Mouse (Mus musculus) intestine, embryonic 14.5 days (tissue): ENCODE measurements around the gene Tbx1. TPM values are rescaled to one million over a fixed set of nuclear protein-coding genes. Genes with fewer than 3 reads are reported as not detected.
A peak's percentile ranks its signal among the peaks of the same experiment; 100 is the strongest.

Experiments
- ATAC-seq: fragments of 200-750 bp; cut with Nextera tagmentation; replicated peaks from 2 replicates; pipeline ENCODE4 v1.8.0; 2017; ENCODE audit warnings: low read depth, moderate number of reproducible peaks, moderate TSS enrichment, moderate library complexity; ENCODE audit not compliant: low FRiP score, low TSS enrichment
- DNase-seq: peaks from one replicate; pipeline ENCODE4 v3.0.0-alpha.2; 2018; ENCODE audit warnings: low spot score
- H3K27ac ChIP-seq: fragments of 300-500 bp; sonication (generic); 2 replicates; pipeline ENCODE4 v1.5.1; 2014; ENCODE audit warnings: low read depth, mild to moderate bottlenecking, control low read depth
- H3K27me3 ChIP-seq: fragments of 300-500 bp; sonication (generic); replicated peaks from 2 replicates; pipeline ENCODE4 v1.6.1; 2014; ENCODE audit warnings: low read length, control low read depth; ENCODE audit not compliant: control insufficient read depth, insufficient read depth
- H3K36me3 ChIP-seq: fragments of 300-500 bp; sonication (generic); 2 replicates; pipeline ENCODE4 v1.6.1; 2014; ENCODE audit warnings: low read length, control low read depth; ENCODE audit not compliant: control insufficient read depth, insufficient read depth
- H3K4me1 ChIP-seq: fragments of 300-500 bp; sonication (generic); replicated peaks from 2 replicates; pipeline ENCODE4 v1.6.1; 2014; ENCODE audit warnings: low read length, control low read depth, mixed read lengths; ENCODE audit not compliant: control insufficient read depth, insufficient read depth
- H3K4me2 ChIP-seq: fragments of 300-500 bp; sonication (generic); 2 replicates; pipeline ENCODE4 v1.6.1; 2014; ENCODE audit warnings: low read length
- H3K4me3 ChIP-seq: fragments of 300-500 bp; sonication (generic); 2 replicates; pipeline ENCODE4 v1.5.1; 2014; ENCODE audit warnings: low read depth, low read length, control low read depth, mixed read lengths
- H3K9ac ChIP-seq: fragments of 300-500 bp; sonication (generic); 2 replicates; pipeline ENCODE4 v1.6.1; 2014; ENCODE audit warnings: mild to moderate bottlenecking, low read length
- H3K9me3 ChIP-seq: fragments of 300-500 bp; sonication (generic); 2 replicates; pipeline ENCODE4 v1.6.1; 2016; ENCODE audit warnings: low read length, control low read depth; ENCODE audit not compliant: control insufficient read depth
- WGBS: fragments of 180-500 bp; shearing (Covaris S2); extraction: QIAGEN DNeasy Blood & Tissue Kit; methylation state at CpG from one replicate; pipeline ENCODE4 v1.1.7; 2014; 5-methylcytosine and 5-hydroxymethylcytosine counted together
- polyA plus RNA-seq: library from polyadenylated mRNA; unstranded; fragments of >200 nt; fragmentation: Nextera tagmentation; extraction: Ambion mirVana; gene quantifications from 2 replicates; pipeline ENCODE4 v1.2.1, GENCODE M21; 2014

The Tbx1 gene
- polyA plus RNA-seq, 1 experiment from 2014 or later, result 0.14 TPM

GRCm38 (mm10) chr16:18625097-18625496 lies 34.6 kb upstream of the Tbx1 start:
- Histone ChIP-seq H3K27ac (no peak overlapping the region), H3K27me3 (peaks cover 69% of the 10 kb centered on the region), H3K4me2 (no peak overlapping the region), H3K9me3 (no peaks in the 10 kb centered on the region), H3K4me1 (peaks cover 19% of the 10 kb centered on the region), H3K4me3 (no peak overlapping the region), H3K9ac (no peak overlapping the region), H3K36me3 (peaks cover 23% of the 10 kb centered on the region)
- no peak for ATAC-seq
- DNase-seq, result no peak
- WGBS, result 65% methylated on average over 14 of the region's 14 CpGs

GRCm38 (mm10) chr16:18624641-18625040 lies 34.2 kb upstream of the Tbx1 start:
- peaks cover 23% of the 10 kb centered on the region for H3K36me3 ChIP-seq
- 52% methylated on average over 15 of the region's 15 CpGs for WGBS
- peaks cover 74% of the 10 kb centered on the region for H3K27me3 ChIP-seq
- H3K9me3 ChIP-seq, result no peaks in the 10 kb centered on the region
- DNase-seq (no peak), ATAC-seq (no peak)
- no peak overlapping the region for H3K4me2 ChIP-seq
- H3K9ac ChIP-seq, result no peak overlapping the region
- H3K27ac ChIP-seq, result no peak overlapping the region
- H3K4me3 ChIP-seq, result no peak overlapping the region
- peaks cover 19% of the 10 kb centered on the region for H3K4me1 ChIP-seq

GRCm38 (mm10) chr16:18623751-18624540 lies 33.5 kb upstream of the Tbx1 start:
- Histone ChIP-seq H3K27me3 (peaks cover 81% of the 10 kb centered on the region), H3K9ac (no peak overlapping the region), H3K4me3 (no peak overlapping the region), H3K4me2 (no peak overlapping the region), H3K36me3 (peaks cover 23% of the 10 kb centered on the region), H3K9me3 (no peaks in the 10 kb centered on the region), H3K4me1 (peaks cover 18% of the 10 kb centered on the region), H3K27ac (no peak overlapping the region)
- ATAC-seq, result no peak
- WGBS, result 57% methylated on average over 15 of the region's 15 CpGs
- no peak for DNase-seq

GRCm38 (mm10) chr16:18622916-18623750 lies 32.7 kb upstream of the Tbx1 start:
- no peak for DNase-seq
- peaks cover 13% of the 10 kb centered on the region for H3K4me1 ChIP-seq

GRCm38 (mm10) chr16:18622019-18622418 lies 31.5 kb upstream of the Tbx1 start, which contains the start of gene Gp1bb:
TSS of gene Gp1bb (minus strand) at chr16:18622403.
- Histone ChIP-seq H3K9ac (no peak within 1 kb of the TSS), H3K9me3 (no peaks in the 10 kb centered on the region), H3K4me2 (peak within 1 kb of the TSS; percentile 84), H3K4me1 (peaks cover 17% of the 10 kb centered on the region), H3K27ac (no peak within 1 kb of the TSS), H3K36me3 (peaks cover 23% of the 10 kb centered on the region), H3K27me3 (peaks cover 86% of the 10 kb centered on the region), H3K4me3 (peak within 1 kb of the TSS; percentile 47)
- ATAC-seq, result no peak
- DNase-seq, result no peak
- WGBS, result 27% methylated on average over 17 of the region's 17 CpGs

More at GRCm38 (mm10) chr16:18622916-18623750, 32.7 kb upstream of the Tbx1 start:
- Histone ChIP-seq H3K27ac (no peak overlapping the region), H3K4me3 (no peak overlapping the region), H3K9ac (no peak overlapping the region), H3K4me2 (no peak overlapping the region), H3K27me3 (peaks cover 88% of the 10 kb centered on the region), H3K36me3 (peaks cover 23% of the 10 kb centered on the region), H3K9me3 (no peaks in the 10 kb centered on the region)
- no peak for ATAC-seq
- 54% methylated on average over 29 of the region's 29 CpGs for WGBS

- ATAC-seq (no peak), DNase-seq (no peak)
- peaks cover 17% of the 10 kb centered on the region for H3K4me1 ChIP-seq
- H3K27me3 ChIP-seq, result peaks cover 83% of the 10 kb centered on the region
- H3K4me3 ChIP-seq, result peak overlapping the region; percentile 47
- peak overlapping the region; percentile 84 for H3K4me2 ChIP-seq
- no peaks in the 10 kb centered on the region for H3K9me3 ChIP-seq
- H3K36me3 ChIP-seq, result peaks cover 23% of the 10 kb centered on the region
- WGBS, result 5% methylated on average over 38 of the region's 38 CpGs
- H3K9ac ChIP-seq, result no peak overlapping the region
- no peak overlapping the region for H3K27ac ChIP-seq
These were observed 31.0 kb upstream of the Tbx1 start for GRCm38 (mm10) chr16:18621362-18622001.

GRCm38 (mm10) chr16:18620601-18621361 lies 30.3 kb upstream of the Tbx1 start:
- Histone ChIP-seq H3K36me3 (peaks cover 23% of the 10 kb centered on the region), H3K27me3 (peaks cover 79% of the 10 kb centered on the region), H3K4me3 (peak overlapping the region; percentile 47), H3K9me3 (no peaks in the 10 kb centered on the region), H3K27ac (no peak overlapping the region), H3K4me1 (peaks cover 12% of the 10 kb centered on the region), H3K4me2 (peak overlapping the region; percentile 84), H3K9ac (peak overlapping the region; percentile 20; the same call in 1 of the 2 replicates)
- ATAC-seq (0 out of 2 replicates have a peak, but pooled peaks have one; percentile 7), DNase-seq (peak; percentile 76)
- WGBS, result under 1% methylated on average over 74 of the region's 74 CpGs

GRCm38 (mm10) chr16:18620201-18620600 lies 29.7 kb upstream of the Tbx1 start:
- Histone ChIP-seq H3K4me1 (peaks cover 12% of the 10 kb centered on the region), H3K36me3 (peaks cover 23% of the 10 kb centered on the region), H3K27ac (no peak overlapping the region), H3K9ac (no peak overlapping the region), H3K9me3 (no peaks in the 10 kb centered on the region), H3K4me2 (no peak overlapping the region), H3K27me3 (peaks cover 73% of the 10 kb centered on the region), H3K4me3 (no peak overlapping the region; the same call in 1 of the 2 replicates)
- WGBS, result 40% methylated on average over 6 of the region's 6 CpGs
- no peak for DNase-seq
- ATAC-seq, result no peak
